Mouse (Mus musculus): ENCODE data around the gene Olfr92. TPM values are rescaled to one million over a fixed set of nuclear protein-coding genes. Genes with fewer than 3 reads are reported as not detected.

Olfr92 gene
- total and polyA plus RNA-seq, 3 experiments = not detected

DNA sequence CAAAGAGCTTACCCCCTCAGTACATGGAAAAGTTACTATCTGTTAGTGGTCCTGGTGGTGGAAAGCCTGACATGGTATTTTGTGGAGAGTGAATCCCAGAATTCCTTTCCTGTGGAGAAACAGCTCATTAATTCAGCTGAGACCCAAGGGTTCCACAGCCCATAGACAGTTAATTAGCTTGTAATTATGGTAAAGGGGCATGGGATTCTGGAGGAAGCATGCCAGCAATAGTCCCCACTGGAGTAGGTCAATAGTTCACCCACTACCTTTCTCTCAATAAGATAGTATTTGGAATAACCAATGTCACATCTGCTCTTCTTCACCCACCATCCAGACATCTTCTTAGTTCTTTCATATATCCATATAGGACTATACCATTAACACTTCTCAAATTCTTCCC lies 31.5 kb downstream of the Olfr92 start, which contains the start of gene Olfr90:
Gene Olfr90 (minus strand): TSS at position 101 of the 400 bp plus-strand sequence.
- no peak within 1 kb of the TSS for H3K27ac ChIP-seq
- H3K4me1 ChIP-seq (ENCODE audit: control insufficient read depth, insufficient read depth, low read length) = no peaks in the 10 kb centered on the region
- no peak within 1 kb of the TSS for H3K4me3 ChIP-seq
- DNase-seq = no peak
- TF ChIP-seq EP300 (IDR thresholded peaks at IDR 0.05; ENCODE audit: insufficient read depth, low read depth, low read length) = no peak
- TF ChIP-seq CTCF (IDR thresholded peaks at IDR 0.05) = no peak
- no peak for TF ChIP-seq POLR2A (IDR thresholded peaks at IDR 0.05; ENCODE audit: insufficient read depth, low read depth, low read length)
- intact Hi-C loops (cut with DNase I) = no loop called here
- no peaks in the 10 kb centered on the region for H3K79me2 ChIP-seq (replicated peaks; ENCODE audit: control insufficient read depth, insufficient read depth, low read length)
- no peaks in the 10 kb centered on the region for H3K36me3 ChIP-seq (ENCODE audit: control insufficient read depth, insufficient read depth, low read length)
- no peak within 1 kb of the TSS for H3K9ac ChIP-seq (ENCODE audit: low read depth, low read length)
- H3K27me3 ChIP-seq (ENCODE audit: control insufficient read depth, insufficient read depth, low read length) = no peaks in the 10 kb centered on the region

DNA sequence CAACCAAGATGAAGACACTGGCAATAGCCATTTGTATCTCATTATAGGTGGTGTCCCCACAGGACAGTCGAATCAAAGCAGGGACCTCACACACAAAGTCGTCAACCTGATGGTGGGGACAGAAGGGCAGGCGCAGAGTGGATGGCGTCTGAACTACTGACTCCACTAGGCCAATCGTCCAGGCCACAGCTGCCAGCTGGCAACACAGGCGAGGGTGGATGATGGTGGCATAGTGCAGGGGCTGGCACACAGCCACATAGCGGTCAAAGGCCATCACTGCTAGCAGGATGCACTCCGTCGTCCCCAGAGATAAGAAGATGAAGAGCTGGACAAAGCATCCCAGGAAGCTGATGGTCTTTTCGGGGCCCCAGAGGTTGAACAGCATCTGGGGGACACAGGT lies 34.3 kb downstream of the Olfr92 start:
- Histone ChIP-seq H3K4me3 (no peak overlapping the region), H3K36me3 (ENCODE audit: control insufficient read depth, insufficient read depth, low read length) (no peaks in the 10 kb centered on the region), H3K9ac (ENCODE audit: low read depth, low read length) (no peak overlapping the region), H3K79me2 (replicated peaks; ENCODE audit: control insufficient read depth, insufficient read depth, low read length) (no peaks in the 10 kb centered on the region), H3K27me3 (ENCODE audit: control insufficient read depth, insufficient read depth, low read length) (no peaks in the 10 kb centered on the region), H3K27ac (no peak overlapping the region), H3K4me1 (ENCODE audit: control insufficient read depth, insufficient read depth, low read length) (no peaks in the 10 kb centered on the region)
- WGBS = 40% methylated on average over 10 of the region's 10 CpGs
- DNase-seq = no peak
- intact Hi-C loops (cut with DNase I) = no loop called here
- TF ChIP-seq POLR2A (IDR thresholded peaks at IDR 0.05; ENCODE audit: insufficient read depth, low read depth, low read length) = no peak
- no peak for TF ChIP-seq EP300 (IDR thresholded peaks at IDR 0.05; ENCODE audit: insufficient read depth, low read depth, low read length)
- TF ChIP-seq CTCF (IDR thresholded peaks at IDR 0.05) = no peak

DNA sequence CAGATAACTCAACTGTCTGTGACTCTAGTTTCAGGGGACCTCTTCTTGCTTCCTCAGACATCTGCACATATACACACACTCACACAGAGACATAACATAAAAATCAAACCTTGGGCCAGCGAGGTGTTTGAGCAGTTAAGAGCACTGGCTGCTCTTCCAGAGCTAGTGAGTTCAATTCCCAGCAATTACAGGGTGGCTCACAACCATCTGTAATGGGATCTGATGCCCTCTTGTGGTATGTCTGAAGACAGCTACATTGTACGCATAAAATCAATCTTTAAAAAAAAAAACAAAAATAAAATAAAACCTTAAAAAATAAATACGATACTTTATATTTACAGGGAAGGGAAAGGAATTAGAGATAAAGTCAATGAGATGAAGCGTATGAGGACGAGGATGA lies 35.3 kb downstream of the Olfr92 start:
- DNase-seq = no peak
- H3K4me1 ChIP-seq (ENCODE audit: control insufficient read depth, insufficient read depth, low read length) = no peaks in the 10 kb centered on the region
- H3K4me3 ChIP-seq = no peak overlapping the region
- H3K27me3 ChIP-seq (ENCODE audit: control insufficient read depth, insufficient read depth, low read length) = no peaks in the 10 kb centered on the region
- H3K79me2 ChIP-seq (replicated peaks; ENCODE audit: control insufficient read depth, insufficient read depth, low read length) = no peaks in the 10 kb centered on the region
- intact Hi-C loops (cut with DNase I) = no loop called here
- no peak overlapping the region for H3K27ac ChIP-seq
- no peak overlapping the region for H3K9ac ChIP-seq (ENCODE audit: low read depth, low read length)
- WGBS = 65% methylated on average over 5 of the region's 5 CpGs
- no peak for TF ChIP-seq POLR2A (IDR thresholded peaks at IDR 0.05; ENCODE audit: insufficient read depth, low read depth, low read length)
- peak; percentile 46 for TF ChIP-seq CTCF (IDR thresholded peaks at IDR 0.05)
- no peaks in the 10 kb centered on the region for H3K36me3 ChIP-seq (ENCODE audit: control insufficient read depth, insufficient read depth, low read length)

DNA sequence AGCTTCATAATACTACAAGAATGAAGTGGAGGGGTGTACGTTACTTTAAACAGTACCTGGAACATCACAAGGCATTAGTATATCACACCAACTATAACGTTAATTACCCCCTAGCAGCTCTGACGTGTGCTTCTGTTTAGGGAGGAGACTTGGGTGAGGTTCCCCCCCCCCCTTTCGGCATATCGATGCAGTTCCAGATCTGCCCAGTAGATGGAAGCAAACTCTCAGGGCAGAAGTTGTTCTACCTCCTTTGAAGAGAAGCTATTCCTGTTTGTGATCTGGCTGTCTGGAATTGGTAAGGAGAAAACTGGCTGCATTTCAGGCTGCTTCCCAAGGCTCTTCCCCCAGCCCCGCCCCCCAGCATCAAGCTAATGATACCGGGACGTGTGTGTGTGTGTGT lies 36.6 kb downstream of the Olfr92 start:
- H3K9ac ChIP-seq (ENCODE audit: low read depth, low read length) = no peak overlapping the region
- no peaks in the 10 kb centered on the region for H3K4me1 ChIP-seq (ENCODE audit: control insufficient read depth, insufficient read depth, low read length)
- H3K4me3 ChIP-seq = no peak overlapping the region
- intact Hi-C loops (cut with DNase I) = loop anchor here (1.0 kb wide), 1 partner anchor 120 kb away; no protein-coding TSS in a partner anchor
- H3K36me3 ChIP-seq (ENCODE audit: control insufficient read depth, insufficient read depth, low read length) = no peaks in the 10 kb centered on the region
- TF ChIP-seq EP300 (IDR thresholded peaks at IDR 0.05; ENCODE audit: insufficient read depth, low read depth, low read length) = peak; percentile 69; the same call in 1 of the 2 replicates
- peak; percentile 77 for TF ChIP-seq CTCF (IDR thresholded peaks at IDR 0.05)
- no peak for TF ChIP-seq POLR2A (IDR thresholded peaks at IDR 0.05; ENCODE audit: insufficient read depth, low read depth, low read length)
- peak; percentile 27 to 52 for DNase-seq
- no peaks in the 10 kb centered on the region for H3K27me3 ChIP-seq (ENCODE audit: control insufficient read depth, insufficient read depth, low read length)
- WGBS = 2% methylated on average over 8 of the region's 8 CpGs
- no peak overlapping the region for H3K27ac ChIP-seq
- no peaks in the 10 kb centered on the region for H3K79me2 ChIP-seq (replicated peaks; ENCODE audit: control insufficient read depth, insufficient read depth, low read length)

DNA sequence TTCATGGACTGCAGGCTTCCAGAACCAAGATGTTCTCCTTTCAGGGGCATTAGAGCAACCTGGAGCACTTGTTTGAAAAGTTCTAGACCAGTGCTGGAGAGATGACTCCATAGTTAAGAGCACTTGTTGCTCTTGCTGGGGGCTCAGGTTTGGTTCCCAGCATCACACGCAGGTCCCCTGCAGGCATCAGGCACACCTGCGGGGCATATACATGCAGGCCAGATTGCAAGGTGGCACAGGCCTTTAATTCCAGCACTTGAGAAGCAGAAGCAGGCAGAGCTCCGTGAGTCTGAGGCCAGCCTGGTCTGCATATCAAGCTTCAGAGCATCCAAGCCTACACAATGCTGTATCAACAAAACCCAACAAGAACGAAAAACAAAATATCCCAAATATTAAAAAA lies 38.2 kb downstream of the Olfr92 start:
- no peaks in the 10 kb centered on the region for H3K36me3 ChIP-seq (ENCODE audit: control insufficient read depth, insufficient read depth, low read length)
- TF ChIP-seq POLR2A (IDR thresholded peaks at IDR 0.05; ENCODE audit: insufficient read depth, low read depth, low read length) = no peak
- TF ChIP-seq CTCF (IDR thresholded peaks at IDR 0.05) = no peak
- no peak for TF ChIP-seq EP300 (IDR thresholded peaks at IDR 0.05; ENCODE audit: insufficient read depth, low read depth, low read length)
- no peaks in the 10 kb centered on the region for H3K79me2 ChIP-seq (replicated peaks; ENCODE audit: control insufficient read depth, insufficient read depth, low read length)
- intact Hi-C loops (cut with DNase I) = no loop called here
- H3K9ac ChIP-seq (ENCODE audit: low read depth, low read length) = no peak overlapping the region
- no peaks in the 10 kb centered on the region for H3K4me1 ChIP-seq (ENCODE audit: control insufficient read depth, insufficient read depth, low read length)
- WGBS = 91% methylated on average over 4 of the region's 4 CpGs
- H3K4me3 ChIP-seq = no peak overlapping the region
- DNase-seq = no peak
- H3K27ac ChIP-seq = no peak overlapping the region
- no peaks in the 10 kb centered on the region for H3K27me3 ChIP-seq (ENCODE audit: control insufficient read depth, insufficient read depth, low read length)

DNA sequence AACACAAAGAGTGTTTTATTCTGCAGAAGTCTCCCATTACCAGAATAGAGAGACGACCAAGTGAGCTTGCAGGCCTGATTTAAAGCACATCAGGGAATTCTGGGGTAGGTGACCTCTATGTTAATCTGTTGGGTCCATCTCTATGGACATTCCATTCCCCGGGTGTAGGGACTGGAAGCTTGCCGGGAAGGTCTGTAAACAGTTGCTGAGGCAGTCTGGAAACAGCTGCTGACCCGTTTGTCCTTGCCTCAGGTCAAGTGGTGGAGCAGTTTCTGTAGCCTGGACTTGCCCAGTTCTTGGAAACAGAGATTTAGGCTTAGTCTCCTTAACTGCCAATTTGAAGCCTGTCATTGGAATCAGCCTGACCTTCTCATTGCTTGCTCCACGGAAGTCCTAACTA lies 39.8 kb downstream of the Olfr92 start:
- Histone ChIP-seq H3K9ac (ENCODE audit: low read depth, low read length) (no peak overlapping the region), H3K27ac (no peak overlapping the region), H3K4me3 (no peak overlapping the region), H3K36me3 (ENCODE audit: control insufficient read depth, insufficient read depth, low read length) (no peaks in the 10 kb centered on the region), H3K79me2 (replicated peaks; ENCODE audit: control insufficient read depth, insufficient read depth, low read length) (no peaks in the 10 kb centered on the region), H3K27me3 (ENCODE audit: control insufficient read depth, insufficient read depth, low read length) (no peaks in the 10 kb centered on the region), H3K4me1 (ENCODE audit: control insufficient read depth, insufficient read depth, low read length) (no peaks in the 10 kb centered on the region)
- intact Hi-C loops (cut with DNase I) = no loop called here
- WGBS = 14% methylated on average over 5 of the region's 5 CpGs
- TF ChIP-seq POLR2A (IDR thresholded peaks at IDR 0.05; ENCODE audit: insufficient read depth, low read depth, low read length) (no peak), CTCF (IDR thresholded peaks at IDR 0.05) (no peak), EP300 (IDR thresholded peaks at IDR 0.05; ENCODE audit: insufficient read depth, low read depth, low read length) (no peak)
- DNase-seq = peak in 1 of 2 experiments; percentile 16
